Mouse (Mus musculus) MEL (cell line): Measurements from ENCODE around the gene Hdac4. TPM values are rescaled to one million over a fixed set of nuclear protein-coding genes. Genes with fewer than 3 reads are reported as not detected.

ENCODE experiments used
- DNase-seq: peaks from one replicate; pipeline ENCODE4 v3.0.0; 2011; ENCODE audit warnings: low read depth, low spot score
- H3K27ac ChIP-seq: 2 replicates; pipeline ENCODE4 v1.5.1; 2012; ENCODE audit warnings: low read depth, mild to moderate bottlenecking, control low read depth, low read length, moderate library complexity; ENCODE audit not compliant: control insufficient read depth
- H3K27me3 ChIP-seq, 2 experiments: fragments of 150-350 bp in 1 of 2; sonication (generic) in 1 of 2; 2 replicates each; pipeline ENCODE4 v1.6.1; 2012; ENCODE audit warnings: low read length in 2 of 2, mild to moderate bottlenecking in 2 of 2, improper control_type of control experiment in 1 of 2, moderate library complexity in 1 of 2; ENCODE audit not compliant: insufficient read depth in 2 of 2, control insufficient read depth in 1 of 2
- H3K36me3 ChIP-seq, 2 experiments: 2 replicates each; pipeline ENCODE4 v1.6.1; 2012 to 2014; ENCODE audit warnings: low read length in 2 of 2, improper control_type of control experiment in 1 of 2, inconsistent platforms in 1 of 2, mild to moderate bottlenecking in 1 of 2; ENCODE audit not compliant: insufficient read depth in 2 of 2, control insufficient read depth in 1 of 2
- H3K4me1 ChIP-seq, 2 experiments: fragments of 150-350 bp in 1 of 2; sonication (generic) in 1 of 2; 2 replicates each; pipeline ENCODE4 v1.6.1; 2012; ENCODE audit warnings: low read length in 2 of 2, improper control_type of control experiment in 1 of 2, mild to moderate bottlenecking in 1 of 2; ENCODE audit not compliant: insufficient read depth in 2 of 2, control insufficient read depth in 1 of 2
- H3K4me3 ChIP-seq, 2 experiments: fragments of 150-350 bp in 1 of 2; sonication (generic) in 1 of 2; 2 replicates each; pipeline ENCODE4 v1.5.1; 2012; ENCODE audit warnings: low read depth in 2 of 2, low read length in 2 of 2, mild to moderate bottlenecking in 2 of 2, moderate library complexity in 2 of 2, control low read depth in 1 of 2, improper control_type of control experiment in 1 of 2; ENCODE audit not compliant: control insufficient read depth in 1 of 2, insufficient read depth in 1 of 2
- H3K79me2 ChIP-seq: 2 replicates; pipeline ENCODE4 v1.6.1; 2012; ENCODE audit warnings: mild to moderate bottlenecking, low read length, moderate library complexity; ENCODE audit not compliant: control insufficient read depth, poor library complexity, insufficient read depth
- H3K9ac ChIP-seq: 2 replicates; pipeline ENCODE4 v1.6.1; 2012; ENCODE audit warnings: low read depth, mild to moderate bottlenecking, control low read depth, low read length, moderate library complexity; ENCODE audit not compliant: control insufficient read depth, poor library complexity, severe bottlenecking
- H3K9me3 ChIP-seq: fragments of 150-350 bp; sonication (generic); replicated peaks from 2 replicates; pipeline ENCODE4 v1.6.1; 2012; ENCODE audit warnings: mild to moderate bottlenecking, low read length, improper control_type of control experiment, moderate library complexity; ENCODE audit not compliant: insufficient read depth
- BHLHE40 ChIP-seq: IDR thresholded peaks from 2 replicates; pipeline ENCODE4 v1.6.1; 2012; ENCODE audit warnings: low read depth, mild to moderate bottlenecking, inconsistent platforms, low read length, improper control_type of control experiment, borderline replicate concordance
- E2F4 ChIP-seq: IDR thresholded peaks from 2 replicates; pipeline ENCODE4 v1.6.1; 2011; ENCODE audit warnings: low read depth, low read length, improper control_type of control experiment, borderline replicate concordance
- ELF1 ChIP-seq: IDR thresholded peaks from 2 replicates; pipeline ENCODE4 v1.6.1; 2014; ENCODE audit warnings: low read depth, mild to moderate bottlenecking, inconsistent platforms, low read length, improper control_type of control experiment, moderate library complexity
- ETS1 ChIP-seq: IDR thresholded peaks from 2 replicates; pipeline ENCODE4 v1.6.1; 2012; ENCODE audit warnings: low read depth, mild to moderate bottlenecking, inconsistent platforms, low read length, improper control_type of control experiment, moderate library complexity
- JUND ChIP-seq: IDR thresholded peaks from 2 replicates; pipeline ENCODE4 v1.6.1; 2011; ENCODE audit warnings: low read depth, mild to moderate bottlenecking, improper control_type of control experiment, low read length
- MAZ ChIP-seq: IDR thresholded peaks from 2 replicates; pipeline ENCODE4 v1.6.1; 2012; ENCODE audit warnings: low read depth, mild to moderate bottlenecking, inconsistent platforms, low read length, improper control_type of control experiment
- MXI1 ChIP-seq: IDR thresholded peaks from 2 replicates; pipeline ENCODE4 v1.6.1; 2011; ENCODE audit warnings: mild to moderate bottlenecking, low read depth, low read length, improper control_type of control experiment
- MYB ChIP-seq: IDR thresholded peaks from 2 replicates; pipeline ENCODE4 v1.6.1; 2011; ENCODE audit warnings: mild to moderate bottlenecking, low read depth, low read length, improper control_type of control experiment
- NELFE ChIP-seq: IDR thresholded peaks from 2 replicates; pipeline ENCODE4 v1.6.1; 2011; ENCODE audit warnings: low read depth, low read length, improper control_type of control experiment
- NRF1 ChIP-seq: IDR thresholded peaks from 2 replicates; pipeline ENCODE4 v1.6.1; 2014; ENCODE audit warnings: low read depth, mild to moderate bottlenecking, inconsistent platforms, low read length, improper control_type of control experiment, moderate library complexity; ENCODE audit not compliant: poor library complexity, insufficient read depth, severe bottlenecking
- POLR2A ChIP-seq, 2 experiments: IDR thresholded peaks; 2 replicates each; pipeline ENCODE4 v1.6.1; 2011 to 2012; ENCODE audit warnings: low read length in 2 of 2, mild to moderate bottlenecking in 2 of 2, control low read depth in 1 of 2, improper control_type of control experiment in 1 of 2, low read depth in 1 of 2, moderate library complexity in 1 of 2; ENCODE audit not compliant: control insufficient read depth in 1 of 2, insufficient read depth in 1 of 2, poor library complexity in 1 of 2
- POLR2AphosphoS2 ChIP-seq: IDR thresholded peaks from 2 replicates; pipeline ENCODE4 v1.6.1; 2011; ENCODE audit warnings: low read length, improper control_type of control experiment
- POLR2AphosphoS5 ChIP-seq: IDR thresholded peaks from 2 replicates; pipeline ENCODE4 v1.6.1; 2012; ENCODE audit warnings: low read depth, borderline replicate concordance, mild to moderate bottlenecking, inconsistent platforms, low read length, moderate library complexity, mixed read lengths
- RAD21 ChIP-seq: IDR thresholded peaks from 2 replicates; pipeline ENCODE4 v1.6.1; 2011; ENCODE audit warnings: mild to moderate bottlenecking, low read depth, low read length, improper control_type of control experiment
- RCOR1 ChIP-seq: IDR thresholded peaks from 2 replicates; pipeline ENCODE4 v1.6.1; 2012; ENCODE audit warnings: low read depth, mild to moderate bottlenecking, inconsistent platforms, low read length, improper control_type of control experiment
- TAL1 ChIP-seq: IDR thresholded peaks from 2 replicates; pipeline ENCODE4 v1.6.1; 2012; ENCODE audit warnings: mild to moderate bottlenecking, inconsistent platforms, low read length, moderate library complexity, mixed read lengths
- USF1 ChIP-seq: IDR thresholded peaks from 2 replicates; pipeline ENCODE4 v1.6.1; 2014; ENCODE audit warnings: low read depth, mild to moderate bottlenecking, inconsistent platforms, low read length, improper control_type of control experiment, moderate library complexity
- USF2 ChIP-seq, 2 experiments: IDR thresholded peaks; 2 replicates each; pipeline ENCODE4 v1.6.1; 2011 to 2012; ENCODE audit warnings: improper control_type of control experiment in 2 of 2, low read length in 2 of 2, borderline replicate concordance in 1 of 2, inconsistent platforms in 1 of 2, low read depth in 1 of 2, mild to moderate bottlenecking in 1 of 2; ENCODE audit not compliant: insufficient read depth in 1 of 2
- ZKSCAN1 ChIP-seq: IDR thresholded peaks from 2 replicates; pipeline ENCODE4 v1.6.1; 2012; ENCODE audit warnings: low read depth, mild to moderate bottlenecking, inconsistent platforms, low read length, improper control_type of control experiment, moderate library complexity
- ZNF384 ChIP-seq: IDR thresholded peaks from 2 replicates; pipeline ENCODE4 v1.6.1; 2012; ENCODE audit warnings: low read depth, mild to moderate bottlenecking, inconsistent platforms, low read length, improper control_type of control experiment
- polyA plus RNA-seq, 2 experiments: library from polyadenylated mRNA; stranded (reverse) in 1 of 2; unstranded in 1 of 2; fragments of >175 nt in 1 of 2; fragments of >200 nt in 1 of 2; gene quantifications; 2 replicates each; pipeline versions ENCODE4 v1.2.1 to v1.2.4; 2012; ENCODE audit warnings: low replicate concordance in 2 of 2, low read depth in 1 of 2; ENCODE audit not compliant: insufficient read length in 2 of 2, insufficient read depth in 1 of 2, missing spikeins in 1 of 2
- total RNA-seq: library from RNA; depleted of rRNA; stranded (reverse); fragments of 300-350 nt; gene quantifications from 2 replicates; pipeline ENCODE4 v1.2.3, GENCODE M21; 2012

Hdac4 gene
- total and polyA plus RNA-seq, 3 experiments, result 11.0 to 19.5 (median 12.3) TPM

- no peaks in the 10 kb centered on the region for H3K9me3 ChIP-seq
- no peaks in the 10 kb centered on the region for H3K36me3 ChIP-seq
- TF ChIP-seq POLR2AphosphoS2 (no peak), BHLHE40 (no peak), MXI1 (no peak), MAZ (no peak), JUND (no peak), RCOR1 (no peak), NRF1 (no peak), ETS1 (no peak), USF2 (IDR thresholded peaks at IDR 0.05; ENCODE audit: borderline replicate concordance in 1 of 2, insufficient read depth in 1 of 2, low read depth in 1 of 2, low read length in 2 of 2) (no peak), ELF1 (no peak), MYB (no peak), POLR2AphosphoS5 (no peak), E2F4 (no peak), NELFE (no peak), USF1 (no peak), TAL1 (no peak), RAD21 (no peak), ZKSCAN1 (no peak), POLR2A (IDR thresholded peaks at IDR 0.05; ENCODE audit: control insufficient read depth in 1 of 2, insufficient read depth in 1 of 2, low read depth in 1 of 2, low read length in 2 of 2, poor library complexity in 1 of 2) (no peak), ZNF384 (no peak)
- H3K4me3 ChIP-seq, result no peak overlapping the region
- no peaks in the 10 kb centered on the region for H3K27me3 ChIP-seq
- DNase-seq, result no peak
- H3K79me2 ChIP-seq, result no peaks in the 10 kb centered on the region
- no peak overlapping the region for H3K27ac ChIP-seq
- no peaks in the 10 kb centered on the region for H3K4me1 ChIP-seq
- no peak overlapping the region for H3K9ac ChIP-seq
Observed at GRCm38 (mm10) chr1:91920038-91920589, 275.4 kb downstream of the Hdac4 start.

GRCm38 (mm10) chr1:91918257-91918800 is 277.2 kb downstream of the Hdac4 start:
- Histone ChIP-seq H3K27me3 (no peaks in the 10 kb centered on the region), H3K36me3 (no peaks in the 10 kb centered on the region), H3K9me3 (no peaks in the 10 kb centered on the region), H3K4me1 (no peaks in the 10 kb centered on the region), H3K4me3 (no peak overlapping the region), H3K79me2 (no peaks in the 10 kb centered on the region), H3K27ac (no peak overlapping the region), H3K9ac (no peak overlapping the region)
- DNase-seq, result no peak
- no peak for TF ChIP-seq MYB
